Mouse (Mus musculus) bone marrow, adult 2 months (tissue): ENCODE data around the gene Nsun7.

Experiments
- CTCF ChIP-seq: fragments of 200-500 bp; IDR thresholded peaks from 2 replicates; pipeline ENCODE4 v1.5.1; 2011; ENCODE audit warnings: low read length, control low read depth; ENCODE audit not compliant: control insufficient read depth, insufficient read depth
- POLR2A ChIP-seq: fragments of 200-500 bp; IDR thresholded peaks from 2 replicates; pipeline ENCODE4 v1.6.1; 2011; ENCODE audit warnings: low read depth, mild to moderate bottlenecking, control low read depth, low read length, borderline replicate concordance; ENCODE audit not compliant: control insufficient read depth

DNA sequence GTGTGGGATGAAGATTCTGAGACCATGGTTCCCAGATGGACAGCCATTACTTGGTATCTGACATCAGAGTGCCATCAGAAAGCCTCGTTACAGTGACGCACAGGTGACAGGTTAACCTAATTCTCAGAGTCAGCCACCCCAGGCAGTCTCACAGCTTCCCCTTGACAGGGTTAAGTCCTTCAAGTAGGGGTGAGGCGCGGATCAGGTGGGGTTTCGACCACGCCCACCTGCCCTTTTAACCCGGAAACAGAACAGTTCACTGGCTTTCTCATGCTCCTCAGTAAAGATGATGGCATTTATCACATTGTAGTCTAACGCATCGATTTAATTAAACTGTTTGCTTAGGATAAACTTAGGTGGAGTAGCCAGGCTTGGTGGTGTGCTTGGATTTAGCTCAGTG, 39.1 kb upstream of the Nsun7 start:
- TF ChIP-seq POLR2A, result no peak
- no peak for TF ChIP-seq CTCF
